Mouse (Mus musculus) olfactory bulb, adult 2 months (tissue): ENCODE data around the gene Syt3. TPM values are rescaled to one million over a fixed set of nuclear protein-coding genes. Genes with fewer than 3 reads are reported as not detected.
A peak's percentile ranks its signal among the peaks of the same experiment; 100 is the strongest.

Experiments
- H3K27ac ChIP-seq: fragments of 200-500 bp; 2 replicates; pipeline ENCODE4 v1.5.1; 2012; ENCODE audit warnings: low read depth, low read length; ENCODE audit not compliant: insufficient read depth
- H3K4me1 ChIP-seq: fragments of 200-500 bp; 2 replicates; pipeline ENCODE4 v1.6.1; 2012; ENCODE audit warnings: low read length; ENCODE audit not compliant: control insufficient read depth, insufficient read depth
- H3K4me3 ChIP-seq: fragments of 200-500 bp; 2 replicates; pipeline ENCODE4 v1.5.1; 2012; ENCODE audit warnings: mild to moderate bottlenecking, low read depth, low read length, moderate library complexity; ENCODE audit not compliant: insufficient read depth
- CTCF ChIP-seq: fragments of 200-500 bp; IDR thresholded peaks from 2 replicates; pipeline ENCODE4 v1.5.1; 2012; ENCODE audit warnings: low read depth, mild to moderate bottlenecking, low read length, moderate library complexity; ENCODE audit not compliant: insufficient read depth
- POLR2A ChIP-seq: fragments of 200-500 bp; IDR thresholded peaks from 2 replicates; pipeline ENCODE4 v1.6.1; 2012; ENCODE audit warnings: mild to moderate bottlenecking, low read depth, low read length, moderate library complexity; ENCODE audit not compliant: insufficient read depth
- WGBS: fragments of 180-500 bp; shearing (Covaris S2); methylation state at CpG from one replicate; pipeline ENCODE4 v1.1.7; 2018; 5-methylcytosine and 5-hydroxymethylcytosine counted together
- polyA plus RNA-seq: library from polyadenylated mRNA; stranded (reverse); fragments of >200 nt; gene quantifications from 2 replicates; pipeline ENCODE4 v1.2.4, GENCODE M21; 2012; ENCODE audit warnings: low replicate concordance; ENCODE audit not compliant: missing spikeins, insufficient read depth, insufficient read length

Gene Syt3
- polyA plus RNA-seq, 1 experiment = not detected

- H3K27ac ChIP-seq = no peak overlapping the region
- 89% methylated on average over 17 of the region's 17 CpGs for WGBS
- no peak overlapping the region for H3K4me3 ChIP-seq
- TF ChIP-seq POLR2A (no peak), CTCF (no peak)
- H3K4me1 ChIP-seq = peaks cover 5% of the 10 kb centered on the region; the same call in 1 of the 2 replicates
These were observed 9.4 kb downstream of the Syt3 start for GRCm38 (mm10) chr7:44393284-44393683.

GRCm38 (mm10) chr7:44398570-44398969 is 14.7 kb downstream of the Syt3 start:
- TF ChIP-seq CTCF (0 out of 2 replicates have a peak, but pooled peaks have one; percentile 18), POLR2A (no peak)
- Histone ChIP-seq H3K4me3 (no peak overlapping the region), H3K27ac (no peak overlapping the region), H3K4me1 (peaks cover 5% of the 10 kb centered on the region; the same call in 1 of the 2 replicates)
- WGBS = 10% methylated on average over 3 of the region's 3 CpGs

GRCm38 (mm10) chr7:44401673-44402072 is 17.8 kb downstream of the Syt3 start:
- Histone ChIP-seq H3K27ac (no peak overlapping the region), H3K4me1 (no peaks in the 10 kb centered on the region), H3K4me3 (no peak overlapping the region)
- TF ChIP-seq POLR2A (no peak), CTCF (no peak)
- WGBS = 86% methylated on average over 6 of the region's 6 CpGs

DNA sequence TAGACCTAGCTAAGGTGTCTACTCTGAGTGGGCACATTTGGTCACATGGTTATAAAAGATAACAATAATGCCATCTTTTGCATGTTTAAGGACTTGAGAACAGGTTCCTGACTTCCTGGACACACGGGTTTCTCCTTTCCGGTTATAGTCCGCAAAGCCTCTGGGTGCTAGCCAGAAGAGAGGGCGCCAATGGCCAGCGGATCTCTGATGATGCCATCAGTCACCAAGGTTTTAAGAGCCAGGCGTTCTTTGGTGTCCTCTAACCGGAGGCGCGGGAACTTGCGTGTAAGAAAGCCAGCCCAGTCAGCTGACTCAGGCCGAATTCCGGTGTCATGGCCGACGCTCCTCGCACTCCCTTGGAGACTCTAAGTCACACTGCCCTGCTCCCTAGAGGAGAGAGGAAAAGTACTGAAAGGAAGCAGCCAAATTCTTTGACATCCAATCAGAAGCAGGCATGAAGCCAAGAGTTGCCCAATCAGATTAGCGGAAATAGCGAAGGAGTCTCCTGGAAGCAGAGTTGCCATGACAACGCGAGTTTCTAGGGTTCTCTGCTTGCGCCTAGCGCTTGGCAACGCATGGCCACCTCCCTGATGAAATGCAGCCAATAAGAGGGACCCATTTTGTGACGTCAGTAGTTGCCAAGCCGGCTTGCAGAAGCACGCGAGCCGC is 21.6 kb downstream of the Syt3 start:
- TF ChIP-seq POLR2A (peak; percentile 51; the same call in 1 of the 2 replicates), CTCF (no peak)
- Histone ChIP-seq H3K4me1 (no peaks in the 10 kb centered on the region), H3K27ac (peak overlapping the region; percentile 88), H3K4me3 (peak overlapping the region; percentile 45)
- under 1% methylated on average over 27 of the region's 27 CpGs for WGBS

- Histone ChIP-seq H3K4me1 (no peaks in the 10 kb centered on the region), H3K27ac (no peak overlapping the region), H3K4me3 (no peak overlapping the region)
- WGBS = 0% methylated on average over 5 of the region's 5 CpGs
- no peak for TF ChIP-seq POLR2A
- TF ChIP-seq CTCF = no peak
These were observed 22.1 kb downstream of the Syt3 start for GRCm38 (mm10) chr7:44406015-44406355.

DNA sequence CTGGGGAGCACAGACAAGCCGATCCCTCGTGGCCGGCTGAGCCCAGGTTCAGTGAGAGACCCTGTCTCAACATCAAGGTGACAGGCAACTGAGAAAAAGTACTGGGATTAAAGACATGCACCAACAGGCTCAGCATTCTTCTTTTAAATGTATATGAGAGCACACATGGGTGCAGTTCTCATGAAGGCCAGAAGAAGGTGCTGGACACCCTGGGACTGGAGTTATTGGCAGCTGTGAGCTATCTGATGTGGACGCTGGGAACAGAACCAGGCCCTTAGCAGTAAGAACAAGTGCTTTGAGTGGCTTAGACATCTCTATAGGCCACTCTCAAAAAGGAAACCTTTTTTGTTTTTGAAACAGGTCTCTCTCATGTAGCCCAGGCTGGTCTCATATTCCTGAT is 27.2 kb downstream of the Syt3 start:
- Histone ChIP-seq H3K4me1 (no peaks in the 10 kb centered on the region), H3K27ac (no peak overlapping the region), H3K4me3 (no peak overlapping the region)
- TF ChIP-seq POLR2A (no peak), CTCF (no peak)
- WGBS = 87% methylated on average over 4 of the region's 4 CpGs

DNA sequence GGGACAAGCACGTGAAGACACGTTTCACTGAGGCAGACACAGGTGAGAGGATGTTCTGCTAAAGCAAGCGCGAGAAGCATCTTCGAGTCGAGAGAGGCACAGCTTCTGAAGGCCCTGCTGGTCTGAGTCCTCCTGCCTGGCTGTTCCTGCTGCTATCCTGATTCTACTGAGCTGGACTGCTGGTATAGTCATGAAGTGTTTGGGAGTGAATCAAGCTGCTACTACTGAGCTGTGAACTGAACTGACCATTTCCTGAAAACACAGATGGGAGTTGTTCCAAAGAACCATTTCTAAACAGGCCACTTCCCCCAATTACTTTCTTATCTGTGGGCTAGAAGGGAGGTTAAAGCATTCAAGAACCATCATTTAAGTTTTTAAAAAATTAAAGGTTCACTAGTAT is 29.4 kb downstream of the Syt3 start:
- 83% methylated on average over 6 of the region's 6 CpGs for WGBS
- TF ChIP-seq CTCF (no peak), POLR2A (no peak)
- Histone ChIP-seq H3K4me3 (no peak overlapping the region), H3K4me1 (no peaks in the 10 kb centered on the region), H3K27ac (no peak overlapping the region)

DNA sequence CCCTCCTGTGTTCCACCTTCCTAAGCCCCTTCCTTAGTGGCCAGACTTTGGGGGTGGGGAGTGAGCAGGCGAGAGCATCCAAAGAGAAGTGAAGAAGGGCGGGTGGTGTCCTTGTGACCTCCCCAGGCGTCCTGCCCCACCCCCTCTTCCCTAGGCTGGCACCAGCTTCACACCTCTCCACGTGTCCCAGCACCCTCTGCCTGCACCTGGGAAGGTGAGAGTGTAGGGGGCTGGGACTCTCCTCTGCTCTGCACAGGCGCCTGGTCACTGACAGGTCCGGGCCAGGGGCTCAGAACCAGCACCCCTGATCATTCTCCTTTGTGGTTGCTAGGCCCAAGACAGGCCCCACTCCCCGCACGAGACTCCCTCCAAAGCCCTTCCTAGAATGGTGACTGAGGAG is 43.8 kb downstream of the Syt3 start:
- WGBS = 37% methylated on average over 8 of the region's 8 CpGs
- TF ChIP-seq CTCF (no peak), POLR2A (no peak)
- H3K27ac ChIP-seq = peak overlapping the region; percentile 84
- peaks cover 38% of the 10 kb centered on the region for H3K4me1 ChIP-seq
- H3K4me3 ChIP-seq = peak overlapping the region; percentile 76

DNA sequence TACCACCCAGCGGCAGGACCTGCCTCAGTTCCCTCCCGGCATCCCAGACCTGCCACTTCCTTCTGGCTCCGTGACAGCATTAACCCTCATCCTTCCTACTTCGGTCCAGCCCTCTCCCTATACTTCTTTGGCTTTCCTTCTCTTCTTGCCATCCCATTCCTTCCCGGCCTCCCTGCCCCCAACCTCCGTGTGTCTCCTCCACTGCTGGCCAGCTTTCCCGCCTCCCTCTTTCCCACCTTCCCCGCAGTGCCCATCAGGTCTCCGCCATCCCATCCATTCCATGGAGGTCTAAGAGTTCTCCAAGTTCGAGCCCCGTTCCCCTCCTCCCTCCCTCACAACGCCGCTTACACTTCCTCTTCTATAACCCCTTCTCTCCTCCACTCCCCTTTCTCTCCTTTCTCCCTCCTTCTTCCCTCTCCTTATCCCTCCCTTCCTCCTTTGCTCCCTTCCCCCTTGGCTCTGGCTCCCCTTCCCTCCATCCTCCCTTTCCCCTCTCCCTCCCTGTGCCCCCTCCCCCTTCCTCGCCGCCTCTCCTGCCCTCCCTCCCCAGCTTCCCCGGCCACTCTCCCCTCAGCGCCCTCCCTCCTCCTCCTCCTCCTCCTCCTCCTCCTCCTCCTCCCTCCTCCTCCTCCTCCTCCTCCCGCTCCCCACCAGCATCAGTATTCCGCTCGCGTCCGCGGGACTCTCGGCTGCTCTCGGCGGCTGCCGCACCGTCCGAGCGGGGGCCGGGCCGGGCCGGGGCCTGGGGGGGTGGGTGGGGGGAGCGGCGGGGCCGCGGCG is 44.5 kb downstream of the Syt3 start:
- 3% methylated on average over 16 of the region's 38 CpGs for whole genome bisulfite sequencing

More for the DNA sequence above, 44.5 kb downstream of the Syt3 start:
- Histone ChIP-seq H3K4me3 (peak overlapping the region; percentile 76), H3K4me1 (peaks cover 41% of the 10 kb centered on the region), H3K27ac (peak overlapping the region; percentile 84)
- TF ChIP-seq POLR2A (no peak), CTCF (no peak)
